Mouse (Mus musculus) lung, adult 18-20 months (tissue): Measurements from ENCODE around the gene Kcnip1.

Source experiments
- DNase-seq, 2 experiments: peaks; one replicate each; pipeline ENCODE4 v3.0.0; 2022; ENCODE audit warnings: mixed read lengths in 2 of 2

Kcnip1 gene

GRCm38 (mm10) chr11:33890382-33890781, 102.6 kb downstream of the Kcnip1 start:
- no peak for DNase-seq

GRCm38 (mm10) chr11:33887660-33888059, 105.3 kb downstream of the Kcnip1 start:
- DNase-seq = no peak

- DNase-seq = no peak
These were observed 107.0 kb downstream of the Kcnip1 start for GRCm38 (mm10) chr11:33885981-33886380.

- peak in 1 of 2 experiments; percentile 16 for DNase-seq
These were observed 110.1 kb downstream of the Kcnip1 start for GRCm38 (mm10) chr11:33882731-33883328.

- DNase-seq = no peak
These were observed 118.0 kb downstream of the Kcnip1 start for GRCm38 (mm10) chr11:33874925-33875324.

- DNase-seq = peak; percentile 38 to 75
These were observed 119.7 kb downstream of the Kcnip1 start for GRCm38 (mm10) chr11:33873071-33873781.

- DNase-seq = no peak
These were observed 120.3 kb downstream of the Kcnip1 start for GRCm38 (mm10) chr11:33872716-33873048.

GRCm38 (mm10) chr11:33871998-33872715, 120.8 kb downstream of the Kcnip1 start:
- DNase-seq = peak; percentile 20 to 62

GRCm38 (mm10) chr11:33870246-33870645, 122.7 kb downstream of the Kcnip1 start:
- DNase-seq = no peak

- no peak for DNase-seq
These were observed 123.4 kb downstream of the Kcnip1 start for GRCm38 (mm10) chr11:33869559-33869958.

GRCm38 (mm10) chr11:33866775-33867174, 126.2 kb downstream of the Kcnip1 start:
- DNase-seq = no peak

GRCm38 (mm10) chr11:33864245-33864644, 128.7 kb downstream of the Kcnip1 start:
- no peak for DNase-seq

- DNase-seq = no peak
These were observed 131.1 kb downstream of the Kcnip1 start for GRCm38 (mm10) chr11:33861823-33862222.

- DNase-seq = no peak
These were observed 131.9 kb downstream of the Kcnip1 start for GRCm38 (mm10) chr11:33860905-33861582.

- no peak for DNase-seq
These were observed 143.3 kb downstream of the Kcnip1 start for GRCm38 (mm10) chr11:33849614-33850013.

GRCm38 (mm10) chr11:33848685-33849084, 144.3 kb downstream of the Kcnip1 start:
- DNase-seq = no peak

- DNase-seq = no peak
These were observed 147.0 kb downstream of the Kcnip1 start for GRCm38 (mm10) chr11:33845931-33846330.

- DNase-seq = no peak
These were observed 149.6 kb downstream of the Kcnip1 start for GRCm38 (mm10) chr11:33843294-33843864.

- DNase-seq = no peak
These were observed 153.9 kb downstream of the Kcnip1 start for GRCm38 (mm10) chr11:33839049-33839448.

- no peak for DNase-seq
These were observed 163.2 kb downstream of the Kcnip1 start for GRCm38 (mm10) chr11:33829774-33830173.

- no peak for DNase-seq
These were observed 165.1 kb downstream of the Kcnip1 start for GRCm38 (mm10) chr11:33827829-33828206.

- no peak for DNase-seq
These were observed 165.7 kb downstream of the Kcnip1 start for GRCm38 (mm10) chr11:33827085-33827828.
